Mouse (Mus musculus) colon, adult 2 months (tissue): ENCODE measurements around the gene Olfr315. TPM values are rescaled to one million over a fixed set of nuclear protein-coding genes. Genes with fewer than 3 reads are reported as not detected.

Source experiments
- polyA plus RNA-seq: library from polyadenylated mRNA; depleted of rRNA; stranded (reverse); fragments of >200 nt; gene quantifications from 2 replicates; pipeline ENCODE4 v1.2.3, GENCODE M21; 2012; rRNA removed

The Olfr315 gene
- not detected in 2 replicates for polyA plus RNA-seq

GRCm38 (mm10) chr11:58772888-58773287, at the start of gene Olfr315:
Gene Olfr315, plus strand, starts transcription at chr11:58773188.

DNA sequence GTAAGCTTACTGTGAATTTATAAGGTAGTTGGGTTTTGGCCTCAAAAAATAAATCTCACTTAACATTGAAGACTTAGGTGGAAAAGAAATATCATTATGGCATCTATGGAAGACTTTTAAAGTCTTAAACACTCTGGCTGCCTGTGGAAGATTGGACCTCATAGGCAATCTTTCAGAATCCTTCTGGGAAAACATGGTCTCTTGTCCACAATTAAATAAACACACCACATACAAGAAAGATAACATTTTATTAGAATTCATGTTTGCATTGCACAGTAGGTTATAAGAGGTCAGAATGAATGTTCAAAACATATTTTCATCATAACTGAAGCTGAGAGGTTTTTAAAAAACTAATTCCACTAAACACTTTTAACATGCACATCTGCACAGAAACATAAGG, 49.1 kb upstream of the Olfr315 start, which contains the start of gene Olfr318:
Gene Olfr318, minus strand, starts transcription at position 101 of the 400 bp plus-strand sequence.

GRCm38 (mm10) chr11:58738792-58739262, 34.2 kb upstream of the Olfr315 start, which contains the start of gene Olfr317:
Gene Olfr317, minus strand, starts transcription at chr11:58739212.

DNA sequence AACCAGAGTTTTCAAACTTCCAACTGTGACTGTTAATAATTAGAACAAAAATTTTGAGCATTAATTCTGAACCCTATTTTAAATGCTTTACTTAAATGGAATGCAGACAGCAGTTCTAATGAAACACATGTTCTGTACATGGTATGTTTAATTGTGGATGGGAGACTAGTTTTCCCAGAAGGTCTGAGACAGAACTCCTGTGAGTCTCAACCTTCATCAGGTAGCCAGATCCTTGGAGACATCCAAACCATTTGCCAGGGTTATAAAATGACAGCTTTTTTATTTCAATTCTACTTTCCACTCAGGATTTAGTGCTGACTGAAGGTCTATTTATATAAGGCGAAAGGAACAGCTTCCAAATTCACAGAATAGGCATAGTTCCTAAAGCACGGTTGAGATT, 20.6 kb upstream of the Olfr315 start, which contains the start of gene Olfr316:
Gene Olfr316, plus strand, starts transcription at position 301 of the 400 bp plus-strand sequence.

GRCm38 (mm10) chr11:58782480-58783089, 9.6 kb downstream of the Olfr315 start, which contains the start of gene Olfr314:
Gene Olfr314, plus strand, starts transcription at chr11:58782952.

GRCm38 (mm10) chr11:58801558-58802228, 28.7 kb downstream of the Olfr315 start, which contains the start of gene Fam183b:
Gene Fam183b, minus strand, starts transcription at chr11:58801960.

DNA sequence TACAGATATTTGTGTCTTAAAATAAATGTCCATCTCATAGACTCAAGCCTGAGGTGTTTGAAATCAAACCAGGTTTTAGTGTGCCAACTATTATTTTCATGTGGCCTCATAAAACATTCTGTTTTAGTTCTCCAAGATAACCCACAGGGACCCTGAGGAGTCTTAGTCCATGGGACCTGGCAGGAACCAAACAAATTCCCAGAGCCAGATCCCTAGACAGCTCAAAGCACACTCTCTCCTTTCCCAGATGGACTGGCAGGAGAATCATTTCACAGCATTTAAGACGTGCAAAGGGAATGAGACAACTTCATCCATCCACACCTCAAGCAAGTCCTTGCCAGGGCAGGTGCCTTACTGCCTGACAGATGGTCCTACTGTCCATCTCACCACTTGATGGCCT, 41.7 kb downstream of the Olfr315 start, which contains the start of gene Olfr313:
Gene Olfr313, plus strand, starts transcription at position 301 of the 400 bp plus-strand sequence.

GRCm38 (mm10) chr11:58828937-58829336, 55.9 kb downstream of the Olfr315 start, which contains the start of gene Olfr312:
Gene Olfr312, plus strand, starts transcription at chr11:58829237.

Other genes with a start within 250 kb of the Olfr315 start
- not detected in 2 replicates for gene Olfr330, start 238.4 kb upstream of the Olfr315 start, polyA plus RNA-seq
- gene Olfr329-ps, start 226.8 kb upstream of the Olfr315 start, polyA plus RNA-seq, result not detected in 2 replicates
- not detected in 2 replicates for gene Olfr328, start 217.6 kb upstream of the Olfr315 start, polyA plus RNA-seq
- gene Olfr224, start 202.6 kb upstream of the Olfr315 start, polyA plus RNA-seq, result not detected in 2 replicates
- gene Olfr325, start 195.5 kb upstream of the Olfr315 start, polyA plus RNA-seq, result not detected in 2 replicates
- gene Olfr324, start 178.1 kb upstream of the Olfr315 start, polyA plus RNA-seq, result not detected in 2 replicates
- gene 2210407C18Rik, start 157.1 kb upstream of the Olfr315 start, polyA plus RNA-seq, result 7.3 and 7.4 TPM in 2 replicates
- not detected in 2 replicates for gene Olfr323, start 142.7 kb upstream of the Olfr315 start, polyA plus RNA-seq
- not detected in 2 replicates for gene Trim58, start 132.7 kb upstream of the Olfr315 start, polyA plus RNA-seq
- gene Olfr322, start 114.4 kb upstream of the Olfr315 start, polyA plus RNA-seq, result not detected in 2 replicates
- not detected in 2 replicates for gene Olfr320, start 92.1 kb upstream of the Olfr315 start, polyA plus RNA-seq
- not detected in 2 replicates for gene Olfr319, start 74.0 kb upstream of the Olfr315 start, polyA plus RNA-seq
- gene Olfr318, start 49.2 kb upstream of the Olfr315 start, polyA plus RNA-seq, result not detected in 2 replicates
- gene Olfr317, start 34.0 kb upstream of the Olfr315 start, polyA plus RNA-seq, result not detected in 2 replicates
- gene Olfr316, start 20.5 kb upstream of the Olfr315 start, polyA plus RNA-seq, result not detected in 2 replicates
- not detected in 2 replicates for gene Olfr314, start 9.8 kb downstream of the Olfr315 start, polyA plus RNA-seq
- 0.59 TPM in 1 of 2 replicates, not detected in the other for gene Fam183b, start 28.8 kb downstream of the Olfr315 start, polyA plus RNA-seq
- not detected in 2 replicates for gene Olfr313, start 41.8 kb downstream of the Olfr315 start, polyA plus RNA-seq
- not detected in 2 replicates for gene Olfr312, start 56.0 kb downstream of the Olfr315 start, polyA plus RNA-seq
- gene Olfr311, start 66.1 kb downstream of the Olfr315 start, polyA plus RNA-seq, result not detected in 2 replicates
- gene Gm12258, start 74.0 kb downstream of the Olfr315 start, polyA plus RNA-seq, result 1.5 and 1.7 TPM in 2 replicates
- gene 2810021J22Rik, start 94.0 kb downstream of the Olfr315 start, polyA plus RNA-seq, result 1.4 and 2.9 TPM in 2 replicates
- gene Zfp39, start 131.0 kb downstream of the Olfr315 start, polyA plus RNA-seq, result 0.48 and 0.78 TPM in 2 replicates
- not detected in 2 replicates for gene Btnl10, start 144.7 kb downstream of the Olfr315 start, polyA plus RNA-seq
- 191 and 200 TPM in 2 replicates for gene Rnf187, start 165.7 kb downstream of the Olfr315 start, polyA plus RNA-seq
- gene Hist3h2ba, start 175.7 kb downstream of the Olfr315 start, polyA plus RNA-seq, result 4.6 and 8.8 TPM in 2 replicates
- 18.4 and 25.8 TPM in 2 replicates for gene Hist3h2a, start 181.5 kb downstream of the Olfr315 start, polyA plus RNA-seq
- 0.22 and 0.46 TPM in 2 replicates for gene Trim17, start 181.5 kb downstream of the Olfr315 start, polyA plus RNA-seq
- 39.6 and 41.5 TPM in 2 replicates for gene Trim11, start 204.9 kb downstream of the Olfr315 start, polyA plus RNA-seq